Mouse (Mus musculus): ENCODE measurements around the gene Dgkg.

DNA sequence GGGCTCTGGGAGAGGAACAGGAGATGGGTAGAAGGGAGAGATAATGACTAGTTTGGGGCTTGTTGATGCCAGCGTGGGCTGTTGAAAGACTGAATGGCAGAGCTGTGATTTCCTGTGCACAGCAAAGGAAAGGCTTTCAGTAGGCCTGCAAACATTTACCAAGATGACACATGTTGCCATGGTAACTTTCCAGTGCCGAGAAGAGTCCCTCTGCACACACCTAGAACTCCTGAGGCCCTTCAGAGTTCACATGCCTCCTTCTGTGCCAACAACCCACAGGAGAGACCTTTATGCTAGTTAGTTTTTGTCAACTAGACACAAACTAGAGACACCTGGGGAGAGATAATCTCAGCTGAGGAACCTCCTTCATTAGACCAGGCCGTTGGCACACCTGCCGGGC lies 163.6 kb downstream of the Dgkg start:
- TF ChIP-seq POLR2A (IDR thresholded peaks at IDR 0.05; ENCODE audit: insufficient read depth, low read length): no peak
- no peak for TF ChIP-seq CTCF (IDR thresholded peaks at IDR 0.05; ENCODE audit: low read depth, low read length)
